Mouse (Mus musculus): ENCODE measurements around the gene Cenpl.

Gene Cenpl

DNA sequence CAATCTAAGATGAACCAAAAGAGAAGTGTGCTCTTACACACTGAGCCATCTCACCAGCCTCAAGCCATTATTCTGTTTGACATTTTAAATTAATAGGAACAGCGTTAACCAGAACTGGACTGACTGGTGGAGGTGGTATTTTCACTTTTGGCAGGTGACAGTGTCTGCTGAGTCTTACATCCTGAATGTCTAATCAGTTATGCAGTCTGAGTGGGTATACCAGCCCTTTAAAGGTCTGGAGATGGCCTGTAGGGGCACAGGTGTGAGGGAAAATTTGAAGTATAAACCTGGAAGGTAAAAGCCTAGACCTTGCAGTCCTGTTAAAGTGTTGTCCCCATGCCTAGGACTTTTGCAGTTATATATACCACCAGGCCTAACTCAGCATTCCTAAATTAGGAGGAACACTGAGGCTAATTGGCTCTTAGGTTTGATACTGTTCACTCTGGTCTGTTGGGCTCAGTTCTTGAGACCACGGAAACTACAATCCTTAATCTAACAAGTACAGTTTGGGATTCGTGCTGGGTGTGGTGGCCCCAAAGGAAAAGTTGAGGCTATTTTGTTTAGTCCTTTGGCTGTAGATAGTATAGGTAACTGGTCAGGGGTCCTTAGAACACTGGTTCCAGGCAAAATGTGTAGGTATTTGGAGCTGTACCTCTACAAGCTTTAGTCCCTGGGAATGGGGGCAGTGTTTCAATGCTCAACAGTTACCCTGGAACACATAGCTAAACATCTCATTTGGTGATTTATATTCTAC lies 31.4 kb upstream of the Cenpl start:
- no peak for TF ChIP-seq GATA4 (IDR thresholded peaks at IDR 0.05; ENCODE audit: insufficient replicate concordance, low read length)

GRCm38 (mm10) chr1:161039741-161040425 lies 30.6 kb upstream of the Cenpl start:
- TF ChIP-seq GATA4 (IDR thresholded peaks at IDR 0.05; ENCODE audit: insufficient replicate concordance, low read length) = no peak

DNA sequence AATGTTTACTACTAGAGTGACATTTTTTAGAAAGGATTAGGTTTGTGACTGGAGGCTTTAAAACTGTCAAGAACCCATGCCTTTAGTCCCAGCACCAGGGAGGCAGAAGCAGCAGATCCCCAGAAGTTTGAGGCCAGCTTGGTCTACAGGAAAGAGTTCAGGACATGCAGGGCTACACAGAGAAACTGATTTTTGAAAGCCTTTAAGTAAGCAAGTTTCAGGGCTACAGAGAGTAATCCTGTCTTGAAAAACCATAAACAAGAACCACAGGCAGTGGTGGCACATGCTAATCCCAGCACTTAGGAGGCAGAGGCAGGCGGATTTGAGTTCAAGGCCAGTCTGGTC lies 30.1 kb upstream of the Cenpl start:
- no peak for TF ChIP-seq GATA4 (IDR thresholded peaks at IDR 0.05; ENCODE audit: insufficient replicate concordance, low read length)

GRCm38 (mm10) chr1:161040855-161041254 lies 29.7 kb upstream of the Cenpl start:
- TF ChIP-seq GATA4 (IDR thresholded peaks at IDR 0.05; ENCODE audit: insufficient replicate concordance, low read length) = no peak

- no peak for TF ChIP-seq GATA4 (IDR thresholded peaks at IDR 0.05; ENCODE audit: insufficient replicate concordance, low read length)
These were observed 29.1 kb upstream of the Cenpl start for GRCm38 (mm10) chr1:161041261-161042020.

- TF ChIP-seq GATA4 (IDR thresholded peaks at IDR 0.05; ENCODE audit: insufficient replicate concordance, low read length) = no peak
These were observed 23.5 kb upstream of the Cenpl start for GRCm38 (mm10) chr1:161046972-161047371.

DNA sequence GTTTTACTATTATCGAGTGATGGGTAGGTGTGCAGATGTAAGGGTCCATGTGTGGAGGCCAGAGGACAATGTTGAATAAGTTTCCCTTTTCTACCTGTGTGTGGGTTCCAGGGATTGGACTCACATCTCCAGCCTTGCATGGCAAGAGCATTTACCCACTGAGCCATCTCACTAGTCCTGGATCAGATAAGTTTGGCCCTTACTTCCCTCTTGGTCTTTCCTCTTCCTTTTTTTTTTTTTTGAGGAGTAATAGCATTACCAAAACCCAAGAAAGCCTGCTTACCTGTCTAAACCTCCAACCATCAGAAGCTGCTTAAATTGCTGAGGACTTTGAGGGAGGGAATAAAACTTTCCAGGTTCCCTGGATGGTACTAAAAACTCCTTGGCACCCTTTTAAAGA lies 13.3 kb upstream of the Cenpl start:
- TF ChIP-seq GATA4 (IDR thresholded peaks at IDR 0.05; ENCODE audit: insufficient replicate concordance, low read length) = no peak

DNA sequence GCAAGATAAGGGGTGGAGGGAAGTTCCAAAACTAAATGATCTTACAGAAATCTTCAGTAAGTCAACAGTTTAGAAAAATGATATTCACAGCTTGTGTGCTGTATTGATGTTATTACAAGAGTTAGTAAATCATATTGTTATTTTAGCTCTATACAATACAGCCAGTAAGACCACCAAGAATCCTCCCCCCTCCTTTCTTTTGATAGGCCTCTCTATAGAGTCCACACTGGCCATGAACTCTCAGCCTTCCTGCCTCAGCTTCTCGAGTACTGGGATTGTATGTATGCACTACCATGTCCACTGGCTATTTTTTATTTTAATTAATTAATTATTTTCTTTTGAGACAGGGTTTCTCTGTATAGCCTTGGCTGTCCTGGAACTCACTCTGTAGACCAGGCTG lies 7.2 kb upstream of the Cenpl start:
- TF ChIP-seq GATA4 (IDR thresholded peaks at IDR 0.05; ENCODE audit: insufficient replicate concordance, low read length) = no peak

DNA sequence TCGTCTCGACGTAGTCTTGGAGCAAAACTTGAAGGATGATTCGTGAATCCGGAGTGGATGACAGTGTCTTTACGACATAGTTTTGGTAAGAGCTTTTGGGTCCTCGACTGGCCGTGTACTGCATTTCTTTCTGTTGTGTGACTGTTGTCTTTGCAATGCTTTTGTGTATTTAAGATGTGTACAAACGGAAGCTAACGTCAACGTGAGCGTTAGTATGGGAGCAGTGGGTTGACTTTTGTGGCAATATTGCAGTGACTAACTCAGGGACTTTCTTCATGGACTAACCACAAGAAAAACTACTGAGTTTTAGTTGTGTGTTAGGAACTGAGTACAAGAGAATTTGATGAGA lies 733 bp downstream of the Cenpl start:
- TF ChIP-seq GATA4 (IDR thresholded peaks at IDR 0.05; ENCODE audit: insufficient replicate concordance, low read length) = no peak

DNA sequence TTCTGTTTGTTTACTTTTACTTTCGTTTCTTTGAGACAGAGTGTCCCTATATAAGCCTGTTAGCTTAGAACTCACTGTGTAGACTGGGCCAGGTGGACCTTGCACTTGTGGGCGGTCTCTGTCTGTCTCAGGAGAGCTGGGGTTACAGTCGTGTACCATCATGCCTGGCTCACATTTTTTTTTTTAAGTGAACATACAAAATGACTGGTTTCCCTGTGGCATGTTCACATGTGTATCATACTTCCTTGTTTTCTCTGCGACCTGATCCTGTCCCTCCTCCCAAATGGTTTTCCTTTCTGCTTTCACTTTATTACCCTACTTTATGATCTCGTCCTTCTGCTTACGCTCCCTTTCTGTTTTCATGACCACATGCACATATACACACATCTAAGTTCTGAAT lies 5.7 kb downstream of the Cenpl start:
- TF ChIP-seq GATA4 (IDR thresholded peaks at IDR 0.05; ENCODE audit: insufficient replicate concordance, low read length) = no peak

DNA sequence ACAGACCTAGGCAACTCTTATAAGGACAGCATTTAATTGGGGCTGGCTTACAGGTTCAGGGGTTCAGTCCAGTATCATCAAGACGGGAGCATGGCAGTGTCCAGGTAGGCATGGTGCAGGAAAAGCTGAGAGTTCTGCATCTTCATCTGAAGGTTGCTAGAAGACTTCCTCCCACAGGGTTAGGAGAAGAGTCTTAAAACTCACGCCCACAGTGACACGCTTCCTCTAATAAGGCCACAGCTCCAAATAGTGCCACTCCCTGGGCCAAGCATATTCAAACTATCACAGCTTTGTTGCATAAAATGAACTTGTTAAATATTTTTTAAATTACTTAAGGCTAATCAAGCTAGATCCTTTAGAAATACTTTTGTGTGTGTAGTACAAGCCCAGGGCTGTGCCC lies 6.7 kb downstream of the Cenpl start:
- no peak for TF ChIP-seq GATA4 (IDR thresholded peaks at IDR 0.05; ENCODE audit: insufficient replicate concordance, low read length)

DNA sequence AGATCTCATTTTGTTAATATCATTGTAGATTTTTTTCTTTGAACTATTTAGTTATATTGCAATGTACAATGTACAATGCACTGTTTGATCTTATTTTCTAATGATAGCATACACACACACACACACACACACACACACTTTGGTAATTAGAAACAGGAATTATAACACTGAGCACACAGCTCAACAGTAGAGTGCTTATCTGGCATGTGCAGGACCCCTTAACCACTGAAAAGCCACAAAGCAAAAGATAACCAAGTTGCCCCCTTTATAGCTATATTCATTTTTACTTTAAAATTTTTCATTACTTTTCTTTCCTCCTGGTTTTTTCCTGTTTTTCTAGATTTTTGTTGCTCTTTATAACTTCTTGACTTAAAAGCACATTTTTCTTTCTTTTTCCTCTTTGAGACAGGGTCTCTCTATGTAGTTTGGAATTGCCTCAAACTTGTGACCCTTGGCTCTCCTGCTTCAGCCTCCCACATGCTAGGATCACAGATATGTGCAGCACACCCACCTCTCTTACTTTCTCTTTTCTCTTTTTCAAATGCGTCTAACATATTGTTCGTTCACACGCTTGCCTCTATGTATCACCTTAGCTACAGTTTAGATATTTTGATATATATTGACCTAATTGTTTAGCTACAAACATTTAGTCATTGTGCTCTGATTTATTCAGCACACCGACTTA lies 29.4 kb downstream of the Cenpl start:
- no peak for TF ChIP-seq GATA4 (IDR thresholded peaks at IDR 0.05; ENCODE audit: insufficient replicate concordance, low read length)

DNA sequence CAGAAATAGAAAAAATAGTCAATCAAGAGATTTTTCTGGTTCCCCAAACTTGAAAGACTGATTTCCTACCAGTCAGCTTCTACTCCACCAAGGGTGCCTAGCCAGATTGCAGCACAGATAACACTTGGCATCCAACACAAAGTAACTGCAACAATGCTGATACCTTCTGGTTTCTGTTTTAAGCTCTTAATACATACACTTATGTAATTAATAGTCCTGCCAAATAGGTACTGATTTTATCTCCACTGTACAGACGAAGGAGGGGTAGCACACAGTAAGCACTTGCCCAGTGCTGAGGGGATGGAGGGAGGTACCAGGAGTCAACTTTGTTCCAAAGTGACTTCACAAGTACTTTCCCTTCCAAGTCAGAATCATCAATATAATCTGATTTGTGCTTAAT lies 33.3 kb downstream of the Cenpl start:
- TF ChIP-seq GATA4 (IDR thresholded peaks at IDR 0.05; ENCODE audit: insufficient replicate concordance, low read length) = no peak

- no peak for TF ChIP-seq GATA4 (IDR thresholded peaks at IDR 0.05; ENCODE audit: insufficient replicate concordance, low read length)
These were observed 38.7 kb downstream of the Cenpl start for GRCm38 (mm10) chr1:161109216-161109615.

GRCm38 (mm10) chr1:161114591-161114990 lies 44.1 kb downstream of the Cenpl start:
- no peak for TF ChIP-seq GATA4 (IDR thresholded peaks at IDR 0.05; ENCODE audit: insufficient replicate concordance, low read length)
